Mouse (Mus musculus) bone marrow, adult 2 months (tissue): ENCODE measurements at regions not wholly inside any gene's neighbourhood (a gene's known extent, or its start where the extent isn't known, plus 50 kb on each side); places are given as distances from the start of the nearest gene placed in this dataset.

ENCODE experiments used
- CTCF ChIP-seq: fragments of 200-500 bp; IDR thresholded peaks from 2 replicates; pipeline ENCODE4 v1.5.1; 2011; ENCODE audit warnings: low read length, control low read depth; ENCODE audit not compliant: control insufficient read depth, insufficient read depth
- POLR2A ChIP-seq: fragments of 200-500 bp; IDR thresholded peaks from 2 replicates; pipeline ENCODE4 v1.6.1; 2011; ENCODE audit warnings: low read depth, mild to moderate bottlenecking, control low read depth, low read length, borderline replicate concordance; ENCODE audit not compliant: control insufficient read depth

DNA sequence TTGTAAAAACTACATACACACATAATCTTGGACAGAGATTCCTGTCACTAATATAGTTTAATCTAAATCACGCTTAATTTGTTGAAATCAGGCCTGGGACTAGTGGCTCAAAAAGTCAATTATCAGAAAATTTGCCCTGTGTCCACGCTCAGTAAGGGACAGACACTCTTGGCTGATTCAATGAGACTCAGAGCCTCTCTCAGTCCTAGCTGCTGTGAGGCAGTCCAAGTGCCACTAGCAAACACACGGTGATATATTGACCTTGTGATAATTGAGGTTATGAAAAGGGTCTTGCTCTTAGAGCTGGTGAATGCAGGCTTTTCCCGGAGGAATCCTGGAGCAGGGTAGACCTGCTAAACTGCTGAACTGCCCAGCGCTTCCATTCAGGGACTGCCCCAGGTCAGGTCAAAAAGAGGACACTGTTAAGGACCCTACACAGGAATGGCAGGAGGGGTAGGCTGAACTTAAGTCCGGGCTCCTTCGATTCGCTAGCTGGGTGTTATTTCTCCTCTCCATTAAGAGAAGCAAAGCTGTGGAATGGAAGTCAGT lies 1521.9 kb upstream of the Slc10a2 start:
- TF ChIP-seq POLR2A, result no peak
- TF ChIP-seq CTCF, result no peak
